Mouse (Mus musculus) E14TG2a.4 (cell line): ENCODE data around the gene Ipo7.

Source experiments
- CTCF ChIP-seq: conservative IDR thresholded peaks from 2 replicates; pipeline ENCODE4 v1.5.1; 2014; ENCODE audit warnings: low read length
- NANOG ChIP-seq: IDR thresholded peaks from 2 replicates; pipeline ENCODE4 v1.6.1; 2014; ENCODE audit warnings: borderline replicate concordance, low read length, mixed read lengths

DNA sequence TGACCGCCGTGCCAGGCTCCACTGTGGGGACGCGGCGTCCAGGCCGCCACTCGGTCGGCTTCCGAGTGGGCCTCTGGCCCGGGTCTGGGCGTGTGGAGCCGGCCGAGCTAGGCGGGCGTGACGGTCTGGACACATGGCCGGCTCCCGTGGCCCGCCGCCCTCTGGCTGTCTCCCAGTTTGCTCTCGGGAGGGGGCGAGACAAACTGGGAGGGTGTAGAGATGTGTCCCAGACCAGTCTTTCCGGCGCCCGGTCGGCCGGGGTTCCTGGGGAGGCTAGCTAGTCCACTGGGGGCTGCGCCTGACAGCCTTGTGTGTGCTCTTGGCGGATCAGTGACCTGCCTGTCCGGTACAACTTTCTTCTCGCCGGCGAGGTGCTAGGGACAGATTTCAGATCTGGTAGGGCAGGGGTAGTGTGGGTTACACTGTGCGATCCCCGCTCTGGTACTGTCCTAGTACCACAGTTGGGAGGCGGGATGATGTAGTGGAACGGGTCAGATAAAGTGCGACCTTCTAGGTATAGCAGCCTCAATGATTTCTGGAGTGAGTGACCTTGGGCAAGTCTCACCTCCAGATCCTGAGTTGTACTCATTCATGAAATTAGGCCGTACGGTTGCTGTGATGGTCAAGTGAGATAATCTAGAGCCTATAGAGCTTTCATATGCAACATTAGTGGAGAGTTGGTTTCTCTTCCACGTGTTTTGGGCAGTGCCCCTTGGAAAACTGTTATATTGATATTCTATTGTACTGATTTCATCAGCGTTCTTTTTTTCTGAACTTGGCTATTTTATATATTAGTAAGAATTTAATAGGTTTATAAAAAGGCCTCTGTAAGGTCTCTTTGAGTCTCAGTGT, 783 bp downstream of the Ipo7 start:
- TF ChIP-seq CTCF: no peak
- no peak for TF ChIP-seq NANOG
